Mouse (Mus musculus) ES-E14 (cell line): ENCODE measurements around the gene Taar8c.

Source experiments
- CHD2 ChIP-seq: IDR thresholded peaks from 2 replicates; pipeline ENCODE4 v1.6.1; 2014; ENCODE audit warnings: mild to moderate bottlenecking, low read depth, low read length, inconsistent platforms
- HCFC1 ChIP-seq: IDR thresholded peaks from 2 replicates; pipeline ENCODE4 v1.6.1; 2012; ENCODE audit warnings: low read length, inconsistent platforms, borderline replicate concordance; ENCODE audit not compliant: insufficient read depth
- MAFK ChIP-seq: IDR thresholded peaks from 2 replicates; pipeline ENCODE4 v1.6.1; 2014; ENCODE audit warnings: mild to moderate bottlenecking, low read depth, low read length, inconsistent platforms; ENCODE audit not compliant: insufficient read depth
- ZC3H11A ChIP-seq: IDR thresholded peaks from 2 replicates; pipeline ENCODE4 v1.6.1; 2012; ENCODE audit warnings: low read depth, mild to moderate bottlenecking, inconsistent platforms, low read length, borderline replicate concordance

DNA sequence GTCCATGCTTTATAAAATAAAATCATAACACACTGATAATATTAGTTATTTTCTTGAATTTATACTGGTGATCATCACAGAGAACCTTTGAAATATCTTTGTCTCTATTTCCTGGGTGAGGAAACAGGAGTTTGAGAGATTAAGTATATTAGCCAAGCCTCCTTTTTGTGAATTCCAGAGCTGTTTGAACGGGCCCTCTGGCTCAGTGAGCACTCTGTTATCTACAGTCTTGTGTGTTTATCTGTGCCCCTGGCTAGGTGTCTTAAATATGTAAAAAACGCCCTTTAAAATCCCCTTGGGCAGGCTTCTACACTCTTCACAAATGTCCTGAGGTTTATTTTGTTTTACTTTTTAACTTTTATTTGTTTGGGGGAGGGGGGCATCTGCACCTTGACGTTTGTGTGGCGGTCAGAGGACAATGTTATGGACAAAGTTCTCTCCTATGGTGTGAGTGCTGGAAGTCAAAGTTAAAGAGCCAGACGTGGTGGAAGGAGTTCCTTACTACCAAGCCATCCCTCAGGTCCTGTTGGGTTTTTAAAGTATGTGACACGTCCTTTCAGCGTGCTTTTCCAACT lies 32.4 kb upstream of the Taar8c start:
- TF ChIP-seq HCFC1 (no peak), CHD2 (no peak), ZC3H11A (no peak), MAFK (no peak)
